In genomic region chr12:29945182-29945743, GRCm38 (mm10) we compare ENCODE assay signal across 33 mouse cellular contexts. TPM values are rescaled to one million over a fixed set of nuclear protein-coding genes. Genes with fewer than 3 reads are reported as not detected.
DNase-seq lines count a peak whose midpoint lies in the region; ATAC-seq and TF ChIP-seq lines count a peak whose summit lies in the region.
"Had no signal": no experiment of that assay in that cellular context is flagged by ENCODE, and none has a peak within 500 bp of the region (broad histone marks: within the 10 kb centered on the region; RNA-seq: fewer than 3 reads in every experiment).

No protein-coding gene starts in this region.

- peaks cover 36% of the 10 kb centered on the region for H3K4me1 ChIP-seq in kidney, embryonic 16.5 days (ENCODE audit: insufficient read depth, low read length)
- peaks cover 6% of the 10 kb centered on the region; the same call in 1 of the 2 replicates for H3K4me1 ChIP-seq in cortical plate, adult 2 months (ENCODE audit: control insufficient read depth, insufficient read depth, low read length)
- H3K4me1 ChIP-seq in thymus, adult 2 months (replicated peaks; ENCODE audit: control insufficient read depth, insufficient read depth, low read length): no peaks in the 10 kb centered on the region
- H3K4me1 ChIP-seq: liver, embryonic 15.5 days; megakaryocyte, embryonic 14.5 days had no signal

- H3K36me3 ChIP-seq in kidney, embryonic 16.5 days (ENCODE audit: insufficient read depth, low read length): no peaks in the 10 kb centered on the region
- H3K36me3 ChIP-seq in C2C12 (ENCODE audit: control insufficient read depth, insufficient read depth): peaks cover 6% of the 10 kb centered on the region
- no peaks in the 10 kb centered on the region for H3K36me3 ChIP-seq in thymus, adult 2 months (ENCODE audit: control insufficient read depth, insufficient read depth, low read length)
- H3K36me3 ChIP-seq: heart, embryonic 13.5 days; liver, embryonic 15.5 days; lung, embryonic 15.5 days; neural tube, embryonic 15.5 days; stomach, embryonic 15.5 days had no signal

- peak overlapping the region; percentile 41; the same call in 1 of the 2 replicates for H3K27ac ChIP-seq in gastrocnemius, adult 2 months
- H3K27ac ChIP-seq in kidney, embryonic 16.5 days (ENCODE audit: low read length): no peak overlapping the region
- H3K27ac ChIP-seq in cortical plate, adult 2 months (ENCODE audit: insufficient read depth, low read length): 0 out of 2 replicates have a peak overlapping the region, but pooled peaks have one; percentile 13
- no peak overlapping the region for H3K27ac ChIP-seq in thymus, adult 2 months (ENCODE audit: control insufficient read depth, insufficient read depth, low read length)
- H3K27ac ChIP-seq: heart, embryonic 13.5 days; liver, embryonic 15.5 days; midbrain, embryonic 13.5 days; neural tube, embryonic 15.5 days; stomach, embryonic 15.5 days had no signal

- no peak for TF ChIP-seq POLR2A in cortical plate, adult 2 months (IDR thresholded peaks at IDR 0.05; ENCODE audit: extremely low read depth, insufficient read depth, low read length)
- TF ChIP-seq POLR2A in thymus, adult 2 months (IDR thresholded peaks at IDR 0.05; ENCODE audit: control insufficient read depth, extremely low read depth, insufficient read depth, low read length, poor library complexity): no peak

- no peak overlapping the region for H3ac ChIP-seq in C2C12 (ENCODE audit: control insufficient read depth, insufficient read length, low read depth)

- no peak overlapping the region for H3K4me2 ChIP-seq in kidney, embryonic 16.5 days (replicated peaks; ENCODE audit: low read depth, low read length)
- H3K4me2 ChIP-seq: heart, embryonic 13.5 days; liver, embryonic 15.5 days; lung, embryonic 15.5 days; midbrain, embryonic 13.5 days; neural tube, embryonic 15.5 days; stomach, embryonic 15.5 days had no signal

- ATAC-seq in kidney, embryonic 16.5 days (ENCODE audit: low FRiP score, low TSS enrichment): no peak
- ATAC-seq: CD4-positive, CD25-positive, alpha-beta regulatory T cell, adult 4 months; forebrain, embryonic 14.5 days; hindbrain, embryonic 16.5 days; midbrain, embryonic 13.5 days had no signal

- H3K9ac ChIP-seq in kidney, embryonic 16.5 days (replicated peaks; ENCODE audit: low read length): no peak overlapping the region
- H3K9ac ChIP-seq: heart, embryonic 13.5 days; liver, embryonic 15.5 days; lung, embryonic 15.5 days; midbrain, embryonic 13.5 days; neural tube, embryonic 15.5 days; stomach, embryonic 15.5 days had no signal

- no peak for DNase-seq in gastrocnemius, adult 2 months
- DNase-seq in gastrocnemius, postnatal 4 days (ENCODE audit: low spot score in 2 of 2): no peak
- DNase-seq in kidney, postnatal 10 days: peak; percentile 4
- no peak for DNase-seq in right cerebral cortex, postnatal 14 days
- DNase-seq in thymus, adult 2 months: no peak
- DNase-seq: adrenal gland, postnatal 25 days; cerebellum, adult 18-20 months; gastrocnemius, postnatal 10 days; heart, postnatal 10 days; kidney, adult 8-10 months; kidney, postnatal 14 days; layer of hippocampus, adult 9-11 months; liver; lung, postnatal 4 days; retina, postnatal 1 day; right cerebral cortex, postnatal 25 days; thymus, postnatal 25 days had no signal

- no peaks in the 10 kb centered on the region for H3K9me3 ChIP-seq in kidney, embryonic 16.5 days (ENCODE audit: low read length)
- H3K9me3 ChIP-seq: heart, embryonic 13.5 days; liver, embryonic 15.5 days; lung, embryonic 15.5 days; neural tube, embryonic 15.5 days; stomach, embryonic 15.5 days had no signal

- WGBS in kidney, embryonic 16.5 days: 59% methylated on average over 6 of the region's 6 CpGs
- 33% methylated on average over 6 of the region's 6 CpGs for WGBS in thymus, adult 2 months

- H3K79me2 ChIP-seq in C2C12 (ENCODE audit: control insufficient read depth, insufficient read depth): peaks cover 99% of the 10 kb centered on the region

- H3K79me3 ChIP-seq in C2C12 (ENCODE audit: low read depth): peaks cover 76% of the 10 kb centered on the region

- no peak overlapping the region for H3K4me3 ChIP-seq in gastrocnemius, adult 2 months
- H3K4me3 ChIP-seq in kidney, embryonic 16.5 days (ENCODE audit: low read length): no peak overlapping the region
- no peak overlapping the region for H3K4me3 ChIP-seq in C2C12 (ENCODE audit: insufficient read depth, poor library complexity, severe bottlenecking)
- H3K4me3 ChIP-seq in cortical plate, adult 2 months (ENCODE audit: insufficient read depth, low read length): no peak overlapping the region
- H3K4me3 ChIP-seq in thymus, adult 2 months (ENCODE audit: control insufficient read depth, insufficient read depth, low read length): no peak overlapping the region
- H3K4me3 ChIP-seq: heart, embryonic 13.5 days; liver, embryonic 15.5 days; lung, embryonic 15.5 days; megakaryocyte, embryonic 14.5 days; midbrain, embryonic 13.5 days; neural tube, embryonic 15.5 days; stomach, embryonic 15.5 days had no signal

- intact Hi-C loops in gastrocnemius, adult 2 months (cut with DNase I): no loop called here

- TF ChIP-seq CTCF in gastrocnemius, adult 2 months (IDR thresholded peaks at IDR 0.05): no peak
- TF ChIP-seq CTCF in C2C12 (IDR thresholded peaks at IDR 0.05; ENCODE audit: control insufficient read depth, insufficient read depth, insufficient read length): no peak
- TF ChIP-seq CTCF in cortical plate, adult 2 months (IDR thresholded peaks at IDR 0.05; ENCODE audit: extremely low read depth, insufficient read depth, low read length): no peak
- no peak for TF ChIP-seq CTCF in thymus, adult 2 months (IDR thresholded peaks at IDR 0.05; ENCODE audit: borderline replicate concordance, control insufficient read depth, extremely low read depth, insufficient read depth, low read length, poor library complexity)

- H3K27me3 ChIP-seq in kidney, embryonic 16.5 days (ENCODE audit: insufficient read depth, low read length): no peaks in the 10 kb centered on the region
- H3K27me3 ChIP-seq in C2C12 (ENCODE audit: control insufficient read depth, insufficient read depth, insufficient read length): no peaks in the 10 kb centered on the region
- H3K27me3 ChIP-seq in thymus, adult 2 months (ENCODE audit: control insufficient read depth, insufficient read depth, low read length): no peaks in the 10 kb centered on the region
- H3K27me3 ChIP-seq: heart, embryonic 13.5 days; liver, embryonic 15.5 days; lung, embryonic 15.5 days; megakaryocyte, embryonic 14.5 days; midbrain, embryonic 13.5 days; neural tube, embryonic 15.5 days; stomach, embryonic 15.5 days had no signal

TF ChIP-seq in C2C12, 6 proteins besides CTCF, POLR2A, EP300 and RAD21:
- TF ChIP-seq MAX (IDR thresholded peaks at IDR 0.05) (no peak), MYOD1 (IDR thresholded peaks at IDR 0.05; ENCODE audit: control insufficient read depth, insufficient read length, low read depth) (peak; percentile 21)

RNA-seq across cellular contexts. Expression of gene Pxdn, which starts 7.9 kb away (rescaled TPM):
- 1 to 10 TPM; 6.1 to 8.1 TPM for total RNA-seq in gastrocnemius, adult 2 months (2021)
- 100 to 1,000 TPM; 150 to 160 TPM for total RNA-seq in gastrocnemius, postnatal 4 days (2021)
- polyA plus RNA-seq in kidney, embryonic 16.5 days (2015; fragmentation: Nextera tagmentation; extraction: Ambion mirVana): 105 and 107 TPM in 2 replicates
- 22.8 TPM for polyA plus RNA-seq in C2C12 (2012; fragmentation: generic; extraction: Trizol)
- polyA plus RNA-seq in cortical plate, adult 2 months (2012; rRNA removed): 72.8 and 75.0 TPM in 2 replicates
- polyA plus RNA-seq in thymus, adult 2 months (2012; rRNA removed): 13.0 and 17.2 TPM in 2 replicates
- total RNA-seq: common myeloid progenitor, adult 5-6 weeks; granulocyte monocyte progenitor cell, adult 5-6 weeks; monocyte, adult 5-6 weeks had no signal
- polyA plus RNA-seq: CD4-positive, CD25-positive, alpha-beta regulatory T cell, adult 4 months had no signal

Comparison
In these comparisons a context has a peak if more than half of its experiments do, and no peak if none do; other contexts are left out.
1. H3K27ac ChIP-seq: peak in gastrocnemius, adult 2 months (single experiment) and cortical plate, adult 2 months (single experiment); none in kidney, embryonic 16.5 days (single experiment) and thymus, adult 2 months (single experiment).